Mouse (Mus musculus) lung, postnatal 0 days (tissue): ENCODE data around the gene Kcnj8.

Experiments used
- CTCF ChIP-seq: IDR thresholded peaks from 2 replicates; pipeline ENCODE4 v1.5.1; 2016; ENCODE audit warnings: antibody characterized with exemption, mild to moderate bottlenecking
- EP300 ChIP-seq: IDR thresholded peaks from 2 replicates; pipeline ENCODE4 v1.6.1; 2016; ENCODE audit warnings: antibody characterized with exemption, mild to moderate bottlenecking, control low read depth

GRCm38 (mm10) chr6:142532141-142532540 is 39.3 kb downstream of the Kcnj8 start:
- TF ChIP-seq CTCF, result no peak
- TF ChIP-seq EP300, result no peak
